Mouse (Mus musculus) hindbrain, embryonic 15.5 days (tissue): ENCODE data around the gene Notch3. TPM values are rescaled to one million over a fixed set of nuclear protein-coding genes. Genes with fewer than 3 reads are reported as not detected.
A peak's percentile ranks its signal among the peaks of the same experiment; 100 is the strongest.
"Not testable (repeated sequence)": the region's sequence is repeated elsewhere in the genome, so short reads cannot be mapped to it uniquely, and the experiment has no call there.

ENCODE experiments used
- ATAC-seq: fragments of 200-750 bp; cut with Nextera tagmentation; 2 replicates; pipeline ENCODE4 v1.8.0; 2017; ENCODE audit warnings: low read depth, moderate number of reproducible peaks, moderate TSS enrichment; ENCODE audit not compliant: low FRiP score
- H3K27ac ChIP-seq: fragments of 300-500 bp; sonication (generic); replicated peaks from 2 replicates; pipeline ENCODE4 v1.5.1; 2015; ENCODE audit warnings: mild to moderate bottlenecking, inconsistent platforms
- H3K27me3 ChIP-seq: fragments of 300-500 bp; sonication (generic); 2 replicates; pipeline ENCODE4 v1.6.1; 2015; ENCODE audit warnings: control low read depth, inconsistent platforms
- H3K36me3 ChIP-seq: fragments of 300-500 bp; sonication (generic); 2 replicates; pipeline ENCODE4 v1.6.1; 2015; ENCODE audit warnings: control low read depth, inconsistent platforms
- H3K4me1 ChIP-seq: fragments of 300-500 bp; sonication (generic); replicated peaks from 2 replicates; pipeline ENCODE4 v1.6.1; 2015; ENCODE audit warnings: control low read depth, inconsistent platforms
- H3K4me2 ChIP-seq: fragments of 300-500 bp; sonication (generic); 2 replicates; pipeline ENCODE4 v1.6.1; 2015; ENCODE audit warnings: moderate library complexity, mild to moderate bottlenecking, inconsistent platforms
- H3K4me3 ChIP-seq: fragments of 300-500 bp; sonication (generic); 2 replicates; pipeline ENCODE4 v1.5.1; 2015; ENCODE audit warnings: mild to moderate bottlenecking, inconsistent platforms
- H3K9ac ChIP-seq: fragments of 300-500 bp; sonication (generic); 2 replicates; pipeline ENCODE4 v1.6.1; 2015; ENCODE audit warnings: inconsistent platforms
- H3K9me3 ChIP-seq: fragments of 300-500 bp; sonication (generic); 2 replicates; pipeline ENCODE4 v1.6.1; 2016; ENCODE audit warnings: control low read depth, inconsistent platforms
- WGBS: fragments of 180-500 bp; shearing (Covaris S2); methylation state at CpG from one replicate; pipeline ENCODE4 v1.1.7; 2015; 5-methylcytosine and 5-hydroxymethylcytosine counted together
- polyA plus RNA-seq: library from polyadenylated mRNA; unstranded; fragments of >200 nt; fragmentation: Nextera tagmentation; extraction: Ambion mirVana; gene quantifications from 2 replicates; pipeline ENCODE4 v1.2.1, GENCODE M21; 2015

Gene Notch3
- polyA plus RNA-seq, 1 experiment from 2014 or later = 10.5 TPM

- Histone ChIP-seq H3K36me3 (no peaks in the 10 kb centered on the region), H3K9ac (peak overlapping the region; percentile 48), H3K9me3 (no peaks in the 10 kb centered on the region), H3K27me3 (0 out of 2 replicates have a peak, but pooled peaks cover 4% of the 10 kb centered on the region), H3K27ac (no peak overlapping the region), H3K4me1 (peaks cover 12% of the 10 kb centered on the region), H3K4me3 (peak overlapping the region; percentile 48), H3K4me2 (peak overlapping the region; percentile 86)
- 2% methylated on average over 44 of the region's 44 CpGs for WGBS
- ATAC-seq = peak; percentile 88
These were observed 66.6 kb downstream of the Notch3 start for GRCm38 (mm10) chr17:32099943-32100586.

- peak; percentile 46 for ATAC-seq
- Histone ChIP-seq H3K36me3 (no peaks in the 10 kb centered on the region), H3K4me3 (peak overlapping the region; percentile 48), H3K27me3 (0 out of 2 replicates have a peak, but pooled peaks cover 4% of the 10 kb centered on the region), H3K9me3 (no peaks in the 10 kb centered on the region), H3K4me2 (peak overlapping the region; percentile 86), H3K4me1 (peaks cover 12% of the 10 kb centered on the region), H3K9ac (peak overlapping the region; percentile 48), H3K27ac (no peak overlapping the region)
- 36% methylated on average over 8 of the region's 8 CpGs for WGBS
These were observed 67.1 kb downstream of the Notch3 start for GRCm38 (mm10) chr17:32099574-32099942.

GRCm38 (mm10) chr17:32098905-32099304 lies 67.7 kb downstream of the Notch3 start:
- not testable (repeated sequence) for H3K9ac ChIP-seq, ATAC-seq, H3K27ac ChIP-seq, H3K4me2 ChIP-seq, H3K4me3 ChIP-seq, H3K36me3 ChIP-seq, H3K9me3 ChIP-seq, H3K27me3 ChIP-seq
- 88% methylated on average over 6 of the region's 6 CpGs for WGBS
- peaks cover 12% of the 10 kb centered on the region for H3K4me1 ChIP-seq

- Histone ChIP-seq H3K4me2 (no peak overlapping the region), H3K36me3 (no peaks in the 10 kb centered on the region), H3K9ac (no peak overlapping the region), H3K4me1 (peaks cover 12% of the 10 kb centered on the region), H3K4me3 (no peak overlapping the region), H3K27me3 (0 out of 2 replicates have a peak, but pooled peaks cover 4% of the 10 kb centered on the region), H3K9me3 (no peaks in the 10 kb centered on the region), H3K27ac (no peak overlapping the region)
- no peak for ATAC-seq
- WGBS = 77% methylated on average over 1 of the region's 1 CpGs
These were observed 69.0 kb downstream of the Notch3 start for GRCm38 (mm10) chr17:32097676-32098075.

GRCm38 (mm10) chr17:32092895-32093294 lies 73.8 kb downstream of the Notch3 start:
- no peak for ATAC-seq
- Histone ChIP-seq H3K4me3 (no peak overlapping the region), H3K9ac (no peak overlapping the region), H3K9me3 (no peaks in the 10 kb centered on the region), H3K4me1 (peaks cover 14% of the 10 kb centered on the region), H3K27me3 (no peaks in the 10 kb centered on the region), H3K4me2 (no peak overlapping the region), H3K27ac (no peak overlapping the region), H3K36me3 (no peaks in the 10 kb centered on the region)
- 87% methylated on average over 5 of the region's 5 CpGs for WGBS

- Histone ChIP-seq H3K27ac (peak overlapping the region; percentile 68; the same call in 1 of the 2 replicates), H3K27me3 (no peaks in the 10 kb centered on the region), H3K36me3 (no peaks in the 10 kb centered on the region), H3K4me3 (no peak overlapping the region), H3K9me3 (no peaks in the 10 kb centered on the region), H3K9ac (no peak overlapping the region), H3K4me2 (no peak overlapping the region), H3K4me1 (peaks cover 14% of the 10 kb centered on the region)
- no peak for ATAC-seq
- WGBS = 81% methylated on average over 1 of the region's 1 CpGs
These were observed 74.4 kb downstream of the Notch3 start for GRCm38 (mm10) chr17:32092241-32092619.

GRCm38 (mm10) chr17:32091364-32092240 lies 75.0 kb downstream of the Notch3 start:
- Histone ChIP-seq H3K27ac (peak overlapping the region; percentile 68), H3K9ac (0 out of 2 replicates have a peak overlapping the region, but pooled peaks have one; percentile 13), H3K4me3 (peak overlapping the region; percentile 27), H3K4me1 (peaks cover 14% of the 10 kb centered on the region), H3K4me2 (peak overlapping the region; percentile 54)
- H3K27me3 ChIP-seq, H3K36me3 ChIP-seq, H3K9me3 ChIP-seq: not testable (repeated sequence)
- peak; percentile 94 for ATAC-seq
- WGBS = 8% methylated on average over 13 of the region's 16 CpGs

- no peaks in the 10 kb centered on the region for H3K36me3 ChIP-seq
- peaks cover 14% of the 10 kb centered on the region for H3K4me1 ChIP-seq
- H3K9ac ChIP-seq = 0 out of 2 replicates have a peak overlapping the region, but pooled peaks have one; percentile 13
- no peaks in the 10 kb centered on the region for H3K27me3 ChIP-seq
- H3K9me3 ChIP-seq = no peaks in the 10 kb centered on the region
- H3K4me2 ChIP-seq = peak overlapping the region; percentile 54
- 13% methylated on average over 1 of the region's 1 CpGs for WGBS
- H3K4me3 ChIP-seq = peak overlapping the region; percentile 27
- ATAC-seq = no peak; the same call in 1 of the 2 replicates
- H3K27ac ChIP-seq = peak overlapping the region; percentile 68
These were observed 75.7 kb downstream of the Notch3 start for GRCm38 (mm10) chr17:32091032-32091363.

- Histone ChIP-seq H3K4me2 (no peak overlapping the region), H3K4me3 (no peak overlapping the region), H3K9me3 (no peaks in the 10 kb centered on the region), H3K36me3 (no peaks in the 10 kb centered on the region), H3K4me1 (peaks cover 13% of the 10 kb centered on the region), H3K27me3 (no peaks in the 10 kb centered on the region), H3K27ac (no peak overlapping the region), H3K9ac (no peak overlapping the region)
- WGBS = 94% methylated on average over 2 of the region's 2 CpGs
- no peak for ATAC-seq
These were observed 79.6 kb downstream of the Notch3 start for GRCm38 (mm10) chr17:32087069-32087468.

GRCm38 (mm10) chr17:32083351-32083750 lies 83.3 kb downstream of the Notch3 start:
- WGBS = 96% methylated on average over 2 of the region's 2 CpGs
- no peaks in the 10 kb centered on the region for H3K36me3 ChIP-seq
- H3K4me2 ChIP-seq = no peak overlapping the region
- no peaks in the 10 kb centered on the region for H3K9me3 ChIP-seq
- no peaks in the 10 kb centered on the region for H3K27me3 ChIP-seq
- H3K4me1 ChIP-seq = no peaks in the 10 kb centered on the region
- no peak for ATAC-seq
- no peak overlapping the region for H3K4me3 ChIP-seq
- H3K27ac ChIP-seq = no peak overlapping the region
- H3K9ac ChIP-seq = no peak overlapping the region

GRCm38 (mm10) chr17:32075164-32075563 lies 91.5 kb downstream of the Notch3 start:
- Histone ChIP-seq H3K4me2 (no peak overlapping the region), H3K4me3 (no peak overlapping the region), H3K36me3 (no peaks in the 10 kb centered on the region), H3K27ac (no peak overlapping the region), H3K9ac (no peak overlapping the region), H3K4me1 (no peaks in the 10 kb centered on the region), H3K27me3 (no peaks in the 10 kb centered on the region), H3K9me3 (no peaks in the 10 kb centered on the region)
- ATAC-seq = peak; percentile 73
- WGBS = 0% methylated on average over 2 of the region's 2 CpGs

GRCm38 (mm10) chr17:32074658-32075057 lies 92.0 kb downstream of the Notch3 start:
- no peaks in the 10 kb centered on the region for H3K27me3 ChIP-seq
- no peaks in the 10 kb centered on the region for H3K4me1 ChIP-seq
- H3K4me2 ChIP-seq = no peak overlapping the region
- no peaks in the 10 kb centered on the region for H3K36me3 ChIP-seq
- no peak overlapping the region for H3K4me3 ChIP-seq
- H3K9ac ChIP-seq = no peak overlapping the region
- ATAC-seq = no peak
- 70% methylated on average over 4 of the region's 4 CpGs for WGBS
- 0 out of 2 replicates have a peak, but pooled peaks cover 1% of the 10 kb centered on the region for H3K9me3 ChIP-seq
- H3K27ac ChIP-seq = no peak overlapping the region
